In the genomic region with DNA sequence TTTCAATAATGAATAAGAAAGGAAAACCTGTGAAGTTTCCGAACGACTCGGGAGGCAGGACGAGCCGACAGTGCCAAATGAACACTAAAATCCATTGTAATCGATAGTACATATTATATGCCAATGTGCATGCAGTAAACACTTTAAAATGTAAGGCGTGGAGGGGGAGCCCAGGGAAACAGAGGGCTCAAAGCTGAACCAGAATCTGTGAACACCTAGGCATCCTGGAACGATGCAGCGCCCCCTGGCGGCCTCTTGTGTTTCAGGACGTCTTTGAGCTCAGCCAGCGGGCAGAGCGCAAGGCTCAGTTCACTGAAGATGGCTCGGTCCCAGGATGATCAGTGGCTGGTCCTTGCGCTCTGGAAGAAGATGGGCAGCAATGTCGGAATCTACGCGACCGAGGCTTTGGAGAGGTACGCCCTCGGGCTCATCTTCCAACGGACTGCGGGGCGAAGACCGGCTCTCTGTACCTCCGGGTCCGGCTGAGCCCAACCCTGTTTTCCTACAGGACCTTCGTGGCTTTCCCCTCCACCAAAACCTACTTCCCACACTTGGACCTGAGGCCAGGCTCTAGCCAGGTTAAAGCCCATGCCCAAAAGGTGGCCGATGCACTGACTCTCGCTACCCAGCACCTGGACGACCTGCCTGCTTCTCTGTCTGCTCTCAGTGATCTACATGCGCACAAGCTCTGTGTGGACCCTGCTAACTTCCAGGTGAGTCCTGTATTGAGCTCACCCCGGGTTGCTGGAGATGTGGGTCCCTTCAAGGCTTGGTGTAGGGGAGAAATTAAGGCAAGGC, we compare ENCODE assay signal across 8 mouse cellular contexts. TPM values are rescaled to one million over a fixed set of nuclear protein-coding genes. Genes with fewer than 3 reads are reported as not detected.
DNase-seq lines count a peak whose midpoint lies in the region; ATAC-seq lines count a peak whose summit lies in the region.
"Not testable (repeated sequence)": the region's sequence is repeated elsewhere in the genome, so short reads cannot be mapped to it uniquely, and the experiment has no call there.

A gene (plus strand): TSS at position 271 of the 798 bp plus-strand sequence.

- H3K4me1 ChIP-seq in megakaryocyte, embryonic 14.5 days, result peaks cover 19% of the 10 kb centered on the region

- DNase-seq in embryo, embryonic 10 days (ENCODE audit: low spot score), result peak; percentile 59
- DNase-seq in gastrocnemius, postnatal 14 days, result peak; percentile 73
- peak; percentile 28 to 87 for DNase-seq in left cerebral cortex, adult 9 months (ENCODE audit: low spot score in 2 of 2)
- peak; percentile 82 to 88 for DNase-seq in right cerebral cortex, adult 2 months (ENCODE audit: low spot score in 2 of 2)
- DNase-seq in urinary bladder, postnatal 10 days (ENCODE audit: low spot score), result peak; percentile 22

- ATAC-seq in activated CD4-positive, CD25-positive, alpha-beta regulatory T cell, adult 4 months, result peak; percentile 61
- ATAC-seq in inflammation-experienced regulatory T-cells, adult 6 months, result peak; percentile 38

- not testable (repeated sequence) for H3K36me3 ChIP-seq in megakaryocyte, embryonic 14.5 days (replicated peaks; ENCODE audit: low read length)

- intact Hi-C loops in gastrocnemius, postnatal 14 days (cut with DNase I; ENCODE audit: low total_unique reads), result loop anchor here (5.0 kb wide), 1 partner anchor 35 kb away; no protein-coding TSS in a partner anchor

- peaks cover 33% of the 10 kb centered on the region for H3K27me3 ChIP-seq in megakaryocyte, embryonic 14.5 days (replicated peaks)

- not testable (repeated sequence) for H3K9me3 ChIP-seq in megakaryocyte, embryonic 14.5 days

- peak within 1 kb of the TSS; percentile 87 for H3K4me3 ChIP-seq in megakaryocyte, embryonic 14.5 days (replicated peaks)

RNA-seq across cellular contexts. Expression of the gene that starts here (rescaled TPM):
- polyA plus RNA-seq in activated CD4-positive, CD25-positive, alpha-beta regulatory T cell, adult 4 months (2017; shearing (Covaris generic)), result not detected
- total RNA-seq in gastrocnemius, postnatal 14 days (2021), result under 1 TPM in 1 of 2 experiments, not detected in 1; 0.41 TPM
- not detected for polyA plus RNA-seq in inflammation-experienced regulatory T-cells, adult 6 months (2017; shearing (Covaris generic))
- 2.9 TPM in 1 of 2 replicates, not detected in the other for polyA plus RNA-seq in megakaryocyte, embryonic 14.5 days (2012; ENCODE audit: insufficient read depth, low replicate concordance)

Comparison
In these comparisons a context has a peak if more than half of its experiments do, and no peak if none do; other contexts are left out.
1. Peak in every context shown above with its lines: DNase-seq, ATAC-seq and H3K4me3 ChIP-seq.
2. Peak in ATAC-seq in activated CD4-positive, CD25-positive, alpha-beta regulatory T cell, adult 4 months; RNA of the gene not detected or under 1 TPM.
3. Peak in DNase-seq in gastrocnemius, postnatal 14 days; RNA of the gene not detected or under 1 TPM.
4. Peak in ATAC-seq in inflammation-experienced regulatory T-cells, adult 6 months; RNA of the gene not detected or under 1 TPM.
5. DNase-seq: peak in every context shown above with its lines; median percentile 85 in right cerebral cortex, adult 2 months; 73 in gastrocnemius, postnatal 14 days; 59 in embryo, embryonic 10 days; 58 in left cerebral cortex, adult 9 months; 22 in urinary bladder, postnatal 10 days.